In genomic region chr4:150854839-150855246, GRCm38 (mm10) we compare ENCODE assay signal across 8 mouse cellular contexts. TPM values are rescaled to one million over a fixed set of nuclear protein-coding genes. Genes with fewer than 3 reads are reported as not detected.
DNase-seq lines count a peak whose midpoint lies in the region; ATAC-seq and TF ChIP-seq lines count a peak whose summit lies in the region.

No protein-coding gene starts in this region.

- H3K4me1 ChIP-seq in MEL (ENCODE audit: control insufficient read depth in 1 of 2, insufficient read depth in 2 of 2, low read length in 2 of 2), result peaks cover 0 to 5% of the 10 kb centered on the region in 2 experiments; a peak in 1 of 4 replicates
- peaks cover 12% of the 10 kb centered on the region for H3K4me1 ChIP-seq in lung, embryonic 14.5 days (ENCODE audit: insufficient read depth)
- H3K4me1 ChIP-seq in olfactory bulb, adult 2 months (ENCODE audit: control insufficient read depth, insufficient read depth, low read length), result peaks cover 8% of the 10 kb centered on the region

- peak overlapping the region; percentile 65 to 71; a peak in 3 of 4 replicates for H3K4me3 ChIP-seq in MEL (ENCODE audit: control insufficient read depth in 1 of 2, insufficient read depth in 1 of 2, low read depth in 2 of 2, low read length in 2 of 2)
- peak overlapping the region; percentile 80 for H3K4me3 ChIP-seq in lung, embryonic 14.5 days (ENCODE audit: low read depth, low read length)
- peak overlapping the region; percentile 77 for H3K4me3 ChIP-seq in olfactory bulb, adult 2 months (ENCODE audit: insufficient read depth, low read depth, low read length)

- H3K36me3 ChIP-seq in MEL (ENCODE audit: control insufficient read depth in 1 of 2, insufficient read depth in 2 of 2, low read length in 2 of 2), result no peaks in the 10 kb centered on the region; a peak in 1 of 4 replicates
- no peaks in the 10 kb centered on the region for H3K36me3 ChIP-seq in lung, embryonic 14.5 days (ENCODE audit: insufficient read depth)

- no peaks in the 10 kb centered on the region for H3K79me2 ChIP-seq in MEL (ENCODE audit: control insufficient read depth, insufficient read depth, low read length, poor library complexity)

- H3K9me3 ChIP-seq in MEL (replicated peaks; ENCODE audit: insufficient read depth, low read length), result no peaks in the 10 kb centered on the region
- no peaks in the 10 kb centered on the region for H3K9me3 ChIP-seq in lung, embryonic 14.5 days (ENCODE audit: low read depth, low read length)

- no peaks in the 10 kb centered on the region for H3K27me3 ChIP-seq in MEL (ENCODE audit: control insufficient read depth in 1 of 2, insufficient read depth in 2 of 2, low read length in 2 of 2)
- H3K27me3 ChIP-seq in lung, embryonic 14.5 days (ENCODE audit: insufficient read depth, low read length), result no peaks in the 10 kb centered on the region

- ATAC-seq in hematopoietic stem cell, adult 5-6 weeks (replicated peaks in 1 of 2; ENCODE audit: insufficient read depth in 1 of 2, low FRiP score in 2 of 2, low TSS enrichment in 1 of 2, low read depth in 1 of 2, poor library complexity in 2 of 2, severe bottlenecking in 2 of 2), result peak; percentile 81 to 95
- ATAC-seq in lung, embryonic 14.5 days (ENCODE audit: insufficient read depth), result peak; percentile 95

- peak in 2 of 3 experiments; percentile 27 to 47; a peak in 4 of 6 replicates for TF ChIP-seq CTCF in MEL (IDR thresholded peaks at IDR 0.05 in 2 of 3, conservative IDR thresholded peaks at IDR 0.05 in 1 of 3; ENCODE audit: control insufficient read depth in 1 of 3, insufficient read depth in 1 of 3, low read depth in 2 of 3, low read length in 3 of 3, poor library complexity in 1 of 3, severe bottlenecking in 1 of 3)
- peak; percentile 66 for TF ChIP-seq CTCF in lung, embryonic 14.5 days (IDR thresholded peaks at IDR 0.05; ENCODE audit: low read depth)
- peak; percentile 50; the same call in 1 of the 2 replicates for TF ChIP-seq CTCF in olfactory bulb, adult 2 months (IDR thresholded peaks at IDR 0.05; ENCODE audit: insufficient read depth, low read depth, low read length)

- TF ChIP-seq POLR2A in MEL (IDR thresholded peaks at IDR 0.05; ENCODE audit: control insufficient read depth in 1 of 2, insufficient read depth in 1 of 2, low read depth in 1 of 2, low read length in 2 of 2, poor library complexity in 1 of 2), result peak; percentile 93 to 96
- TF ChIP-seq POLR2A in olfactory bulb, adult 2 months (IDR thresholded peaks at IDR 0.05; ENCODE audit: insufficient read depth, low read depth, low read length), result peak; percentile 100

- peak overlapping the region; percentile 76 for H3K9ac ChIP-seq in MEL (ENCODE audit: control insufficient read depth, low read depth, low read length, poor library complexity, severe bottlenecking)
- peak overlapping the region; percentile 92 for H3K9ac ChIP-seq in lung, embryonic 14.5 days

- H3K27ac ChIP-seq in MEL (ENCODE audit: control insufficient read depth, low read depth, low read length), result no peak overlapping the region
- H3K27ac ChIP-seq in lung, embryonic 14.5 days (ENCODE audit: low read depth), result peak overlapping the region; percentile 98
- H3K27ac ChIP-seq in olfactory bulb, adult 2 months (ENCODE audit: insufficient read depth, low read depth, low read length), result peak overlapping the region; percentile 59

- DNase-seq in MEL (ENCODE audit: low read depth, low spot score), result peak; percentile 86
- DNase-seq in cerebellum, adult 11-12 months, result peak; percentile 94
- DNase-seq in forelimb bud, embryonic 11.5 days (ENCODE audit: low read depth, low spot score), result peak; percentile 98
- peak; percentile 89 to 93 for DNase-seq in layer of hippocampus, adult 8-10 months (ENCODE audit: low spot score in 2 of 2)
- DNase-seq in lung, embryonic 14.5 days, result peak; percentile 99
- DNase-seq in thymus, adult 18-20 months, result peak; percentile 89 to 91

- WGBS in lung, embryonic 14.5 days, result under 1% methylated on average over 59 of the region's 59 CpGs
- under 1% methylated on average over 59 of the region's 59 CpGs for WGBS in olfactory bulb, adult 2 months

- peak overlapping the region; percentile 77 for H3K4me2 ChIP-seq in lung, embryonic 14.5 days

- TF ChIP-seq RAD21 in MEL (IDR thresholded peaks at IDR 0.05; ENCODE audit: low read depth, low read length), result no peak

- no peak for TF ChIP-seq EP300 in MEL (IDR thresholded peaks at IDR 0.05; ENCODE audit: low read depth in 1 of 2, low read length in 2 of 2)

TF ChIP-seq in MEL, 35 proteins besides CTCF, POLR2A, EP300 and RAD21:
- TF ChIP-seq MAX (IDR thresholded peaks at IDR 0.05; ENCODE audit: low read length) (peak; percentile 71; the same call in 1 of the 2 replicates), SIN3A (IDR thresholded peaks at IDR 0.05; ENCODE audit: low read length) (peak; percentile 67; the same call in 1 of the 2 replicates), GABPA (IDR thresholded peaks at IDR 0.05; ENCODE audit: low read depth, low read length) (no peak), HCFC1 (IDR thresholded peaks at IDR 0.05; ENCODE audit: low read depth, low read length) (peak; percentile 63), ZMIZ1 (IDR thresholded peaks at IDR 0.05; ENCODE audit: low read depth, low read length) (peak; percentile 96), BHLHE40 (IDR thresholded peaks at IDR 0.05; ENCODE audit: borderline replicate concordance, low read depth, low read length) (no peak), POLR2AphosphoS2 (IDR thresholded peaks at IDR 0.05; ENCODE audit: low read length) (peak; percentile 70; the same call in 1 of the 2 replicates), ELF1 (IDR thresholded peaks at IDR 0.05; ENCODE audit: low read depth, low read length) (no peak), NELFE (IDR thresholded peaks at IDR 0.05; ENCODE audit: low read depth, low read length) (peak; percentile 88), RCOR1 (IDR thresholded peaks at IDR 0.05; ENCODE audit: low read depth, low read length) (no peak), TBP (IDR thresholded peaks at IDR 0.05; ENCODE audit: low read depth, low read length) (peak; percentile 94), MXI1 (IDR thresholded peaks at IDR 0.05; ENCODE audit: low read depth, low read length) (no peak), NRF1 (IDR thresholded peaks at IDR 0.05; ENCODE audit: insufficient read depth, low read depth, low read length, poor library complexity, severe bottlenecking) (peak; percentile 69), SMC3 (IDR thresholded peaks at IDR 0.05; ENCODE audit: low read depth, low read length) (no peak), USF2 (IDR thresholded peaks at IDR 0.05; ENCODE audit: borderline replicate concordance in 1 of 2, insufficient read depth in 1 of 2, low read depth in 1 of 2, low read length in 2 of 2) (no peak), MYC (IDR thresholded peaks at IDR 0.05; ENCODE audit: low read depth, low read length) (no peak), USF1 (IDR thresholded peaks at IDR 0.05; ENCODE audit: low read depth, low read length) (no peak), JUND (IDR thresholded peaks at IDR 0.05; ENCODE audit: low read depth, low read length) (no peak), ZNF384 (IDR thresholded peaks at IDR 0.05; ENCODE audit: low read depth, low read length) (no peak), POLR2AphosphoS5 (IDR thresholded peaks at IDR 0.05; ENCODE audit: borderline replicate concordance, low read depth, low read length) (no peak), TCF12 (IDR thresholded peaks at IDR 0.05; ENCODE audit: low read depth, low read length) (peak; percentile 40; the same call in 1 of the 2 replicates), ETS1 (IDR thresholded peaks at IDR 0.05; ENCODE audit: low read depth, low read length) (0 out of 2 replicates have a peak, but pooled peaks have one; percentile 12), ZC3H11A (IDR thresholded peaks at IDR 0.05; ENCODE audit: low read depth, low read length) (peak; percentile 37; the same call in 1 of the 2 replicates)

RNA-seq across cellular contexts. Expression of gene Errfi1, which starts 1.1 kb away (rescaled TPM):
- 2.1 and 2.3 TPM in 2 replicates for total RNA-seq in MEL (2012; rRNA removed)
- 1 to 10 TPM in 1 of 2 experiments, not detected in 1; 2.7 TPM for polyA plus RNA-seq in MEL (2012; ENCODE audit: insufficient read depth in 1 of 2, insufficient read length in 2 of 2, low read depth in 1 of 2, low replicate concordance in 2 of 2, missing spikeins in 1 of 2)
- 2.1 and 2.5 TPM in 2 replicates for total RNA-seq in hematopoietic stem cell, adult 5-6 weeks (2017)
- total RNA-seq in layer of hippocampus, adult 8-10 months (2022), result 10 to 100 TPM; 37.7 to 48.8 (median 40.4) TPM
- polyA plus RNA-seq in lung, embryonic 14.5 days (2014; fragmentation: Nextera tagmentation; extraction: Ambion mirVana), result 41.5 and 48.3 TPM in 2 replicates
- polyA plus RNA-seq in olfactory bulb, adult 2 months (2012; ENCODE audit: insufficient read depth, insufficient read length, low replicate concordance, missing spikeins), result not detected in 2 replicates

RNA-seq across cellular contexts. Expression of gene Park7, which starts 59.4 kb away (rescaled TPM):
- 438 and 445 TPM in 2 replicates for total RNA-seq in MEL (2012; rRNA removed)
- polyA plus RNA-seq in MEL (2012; ENCODE audit: insufficient read depth in 1 of 2, insufficient read length in 2 of 2, low read depth in 1 of 2, low replicate concordance in 2 of 2, missing spikeins in 1 of 2), result 100 to 1,000 TPM in 1 of 2 experiments, not detected in 1; 480 TPM
- 354 and 401 TPM in 2 replicates for total RNA-seq in hematopoietic stem cell, adult 5-6 weeks (2017)
- 100 to 1,000 TPM; 194 to 246 (median 216) TPM for total RNA-seq in layer of hippocampus, adult 8-10 months (2022)
- polyA plus RNA-seq in lung, embryonic 14.5 days (2014; fragmentation: Nextera tagmentation; extraction: Ambion mirVana), result 477 and 500 TPM in 2 replicates
- not detected in 2 replicates for polyA plus RNA-seq in olfactory bulb, adult 2 months (2012; ENCODE audit: insufficient read depth, insufficient read length, low replicate concordance, missing spikeins)

RNA-seq across cellular contexts. Expression of gene Tnfrsf9, which starts 59.5 kb away (rescaled TPM):
- total RNA-seq in MEL (2012; rRNA removed), result not detected in 2 replicates
- under 1 TPM in 1 of 2 experiments, not detected in 1; 0.14 TPM for polyA plus RNA-seq in MEL (2012; ENCODE audit: insufficient read depth in 1 of 2, insufficient read length in 2 of 2, low read depth in 1 of 2, low replicate concordance in 2 of 2, missing spikeins in 1 of 2)
- 1.3 TPM in 1 of 2 replicates, not detected in the other for total RNA-seq in hematopoietic stem cell, adult 5-6 weeks (2017)
- total RNA-seq in layer of hippocampus, adult 8-10 months (2022), result 1 to 10 TPM in 1 of 4 experiments, under 1 TPM in 3; 0.52 to 1.0 (median 0.85) TPM
- polyA plus RNA-seq in lung, embryonic 14.5 days (2014; fragmentation: Nextera tagmentation; extraction: Ambion mirVana), result 0.12 TPM in 1 of 2 replicates, not detected in the other
- not detected in 2 replicates for polyA plus RNA-seq in olfactory bulb, adult 2 months (2012; ENCODE audit: insufficient read depth, insufficient read length, low replicate concordance, missing spikeins)

Comparison
In these comparisons a context has a peak if more than half of its experiments do, and no peak if none do; other contexts are left out.
1. RNA of gene Errfi1, which starts 1.1 kb away (total RNA-seq): 37.7 to 48.8 TPM in layer of hippocampus, adult 8-10 months; 2.1 to 2.5 TPM in hematopoietic stem cell, adult 5-6 weeks and 2.1 to 2.3 TPM in MEL; every median in the first group is over 10 times any median in the second.
2. Peak in every context shown above with its lines, with median percentiles within 50 percentile points of each other: DNase-seq, H3K4me3 ChIP-seq and CTCF ChIP-seq.